Mouse (Mus musculus) kidney, adult 2 months (tissue): ENCODE results near the gene Col5a3. TPM values are rescaled to one million over a fixed set of nuclear protein-coding genes. Genes with fewer than 3 reads are reported as not detected.

Source experiments
- DNase-seq: peaks from one replicate; pipeline ENCODE4 v3.0.0; 2021
- H3K27ac ChIP-seq: fragments of 200-500 bp; 2 replicates; pipeline ENCODE4 v1.5.1; 2012; ENCODE audit warnings: low read depth, low read length, control low read depth, inconsistent platforms; ENCODE audit not compliant: insufficient read depth
- H3K27me3 ChIP-seq: fragments of 200-500 bp; replicated peaks from 2 replicates; pipeline ENCODE4 v1.6.1; 2012; ENCODE audit warnings: mild to moderate bottlenecking, moderate library complexity, low read length, inconsistent platforms; ENCODE audit not compliant: control insufficient read depth, insufficient read depth
- H3K36me3 ChIP-seq: fragments of 200-500 bp; 2 replicates; pipeline ENCODE4 v1.6.1; 2012; ENCODE audit warnings: mild to moderate bottlenecking, moderate library complexity, low read length, inconsistent platforms; ENCODE audit not compliant: control insufficient read depth, insufficient read depth
- H3K4me1 ChIP-seq: fragments of 200-500 bp; 2 replicates; pipeline ENCODE4 v1.6.1; 2011; ENCODE audit warnings: low read length; ENCODE audit not compliant: control insufficient read depth, insufficient read depth
- H3K4me3 ChIP-seq: fragments of 200-500 bp; 2 replicates; pipeline ENCODE4 v1.5.1; 2011; ENCODE audit warnings: mild to moderate bottlenecking, low read depth, low read length, control low read depth; ENCODE audit not compliant: insufficient read depth
- CTCF ChIP-seq: fragments of 200-500 bp; conservative IDR thresholded peaks from 2 replicates; pipeline ENCODE4 v1.5.1; 2011; ENCODE audit warnings: low read depth, mild to moderate bottlenecking, control low read depth, low read length, moderate library complexity, mixed read lengths; ENCODE audit not compliant: insufficient read depth, insufficient read length
- POLR2A ChIP-seq: fragments of 200-500 bp; IDR thresholded peaks from one replicate; pipeline ENCODE4 v1.6.1; 2011; ENCODE audit warnings: low read depth, low read length, control low read depth
- WGBS: fragments of 180-500 bp; shearing (Covaris S2); methylation state at CpG from one replicate; pipeline ENCODE4 v1.1.7; 2018; 5-methylcytosine and 5-hydroxymethylcytosine counted together
- polyA plus RNA-seq: library from polyadenylated mRNA; depleted of rRNA; stranded (reverse); fragments of >200 nt; gene quantifications from 2 replicates; pipeline ENCODE4 v1.2.3, GENCODE M21; 2012

Gene Col5a3
- polyA plus RNA-seq, 1 experiment, result 2.1 TPM

- Histone ChIP-seq H3K27ac (no peak overlapping the region), H3K27me3 (peaks cover 3% of the 10 kb centered on the region; the same call in 1 of the 2 replicates), H3K4me1 (0 out of 2 replicates have a peak, but pooled peaks cover 2% of the 10 kb centered on the region), H3K4me3 (no peak overlapping the region), H3K36me3 (no peaks in the 10 kb centered on the region)
- WGBS, result 5% methylated on average over 3 of the region's 3 CpGs
- TF ChIP-seq CTCF (no peak), POLR2A (no peak)
- no peak for DNase-seq
Observed at GRCm38 (mm10) chr9:20747682-20748081, 67.2 kb downstream of the Col5a3 start.

DNA sequence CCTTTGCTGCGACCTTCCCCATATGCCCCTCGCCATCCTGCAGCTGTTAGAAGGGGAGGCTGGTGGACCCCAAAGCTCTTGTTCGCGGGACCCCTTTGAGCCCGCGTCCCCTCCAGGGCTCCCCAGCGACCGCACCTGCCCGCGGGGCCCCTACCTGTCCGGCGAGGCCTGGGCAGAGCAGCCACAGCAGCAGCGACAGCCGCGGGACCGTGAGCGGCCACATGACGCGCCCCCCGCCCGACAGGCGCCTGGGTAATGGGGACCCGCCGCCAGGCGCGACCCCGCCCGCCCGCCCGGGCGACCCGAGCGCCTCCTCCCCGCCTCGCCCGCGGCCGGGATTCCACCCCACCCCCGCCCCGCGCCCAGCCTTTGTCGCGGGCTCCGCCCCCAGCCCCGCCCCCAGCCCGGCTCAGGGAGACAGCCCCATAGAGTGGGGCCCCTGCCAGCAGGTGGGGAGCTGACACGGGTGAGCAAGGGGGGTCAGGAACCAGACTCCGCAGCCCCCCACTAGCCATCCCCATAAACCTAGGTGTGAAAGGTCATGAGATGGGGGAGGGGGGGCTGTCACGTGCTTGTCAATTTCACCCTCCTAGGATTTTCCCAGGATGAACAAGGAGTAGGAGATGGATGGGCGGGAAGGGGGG lies 68.7 kb downstream of the Col5a3 start, which contains the start of gene Olfm2:
Gene Olfm2, minus strand, starts transcription at position 333 of the 644 bp plus-strand sequence.
- no peak within 1 kb of the TSS for H3K27ac ChIP-seq
- TF ChIP-seq CTCF (no peak), POLR2A (no peak)
- H3K4me3 ChIP-seq, result peak within 1 kb of the TSS; percentile 11
- 0 out of 2 replicates have a peak, but pooled peaks cover 2% of the 10 kb centered on the region for H3K4me1 ChIP-seq
- no peak for DNase-seq
- H3K27me3 ChIP-seq, result peaks cover 3% of the 10 kb centered on the region; the same call in 1 of the 2 replicates
- 1% methylated on average over 50 of the region's 50 CpGs for WGBS
- H3K36me3 ChIP-seq, result no peaks in the 10 kb centered on the region

DNA sequence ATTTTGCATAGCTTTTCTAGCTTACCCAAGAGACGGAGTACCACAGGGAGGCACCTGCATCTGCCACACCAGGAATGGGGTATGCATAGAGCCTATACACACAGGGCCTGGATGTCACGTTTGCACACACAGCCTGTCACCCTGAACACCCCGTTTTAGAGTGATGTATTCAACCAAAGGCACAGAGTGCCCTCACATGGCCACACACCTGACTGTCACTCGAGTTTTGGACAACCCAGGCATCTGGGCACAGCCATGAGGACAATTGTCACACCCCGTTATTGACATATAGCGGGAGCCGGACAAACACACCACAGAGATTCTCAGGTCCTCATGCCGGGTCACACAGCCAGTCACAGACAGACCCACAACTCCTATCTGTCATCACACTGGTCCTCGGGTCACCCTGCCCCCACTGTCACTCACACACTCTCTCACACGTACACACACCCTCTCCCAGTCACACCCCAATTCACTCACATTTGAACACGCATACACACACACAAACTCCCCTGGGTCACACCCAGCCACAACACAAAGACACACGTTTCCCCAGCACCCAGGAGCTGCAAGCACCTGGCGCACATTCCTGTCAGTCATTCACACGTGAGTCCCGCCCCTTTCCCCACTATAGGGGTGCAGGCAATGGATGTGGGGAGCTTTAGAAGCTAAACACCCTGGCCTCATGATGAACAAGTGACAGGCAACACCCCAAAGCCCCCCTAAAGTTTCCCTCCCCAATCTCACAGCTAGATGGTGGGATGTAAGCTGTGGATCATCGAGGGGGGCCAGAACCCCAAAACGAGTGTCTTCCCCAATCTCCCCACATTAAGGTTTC lies 69.5 kb downstream of the Col5a3 start:
- Histone ChIP-seq H3K36me3 (no peaks in the 10 kb centered on the region), H3K27ac (no peak overlapping the region), H3K27me3 (peaks cover 3% of the 10 kb centered on the region; the same call in 1 of the 2 replicates), H3K4me3 (peak overlapping the region; percentile 11; the same call in 1 of the 2 replicates), H3K4me1 (0 out of 2 replicates have a peak, but pooled peaks cover 2% of the 10 kb centered on the region)
- no peak for DNase-seq
- TF ChIP-seq CTCF (no peak), POLR2A (no peak)
- WGBS, result 11% methylated on average over 17 of the region's 17 CpGs

DNA sequence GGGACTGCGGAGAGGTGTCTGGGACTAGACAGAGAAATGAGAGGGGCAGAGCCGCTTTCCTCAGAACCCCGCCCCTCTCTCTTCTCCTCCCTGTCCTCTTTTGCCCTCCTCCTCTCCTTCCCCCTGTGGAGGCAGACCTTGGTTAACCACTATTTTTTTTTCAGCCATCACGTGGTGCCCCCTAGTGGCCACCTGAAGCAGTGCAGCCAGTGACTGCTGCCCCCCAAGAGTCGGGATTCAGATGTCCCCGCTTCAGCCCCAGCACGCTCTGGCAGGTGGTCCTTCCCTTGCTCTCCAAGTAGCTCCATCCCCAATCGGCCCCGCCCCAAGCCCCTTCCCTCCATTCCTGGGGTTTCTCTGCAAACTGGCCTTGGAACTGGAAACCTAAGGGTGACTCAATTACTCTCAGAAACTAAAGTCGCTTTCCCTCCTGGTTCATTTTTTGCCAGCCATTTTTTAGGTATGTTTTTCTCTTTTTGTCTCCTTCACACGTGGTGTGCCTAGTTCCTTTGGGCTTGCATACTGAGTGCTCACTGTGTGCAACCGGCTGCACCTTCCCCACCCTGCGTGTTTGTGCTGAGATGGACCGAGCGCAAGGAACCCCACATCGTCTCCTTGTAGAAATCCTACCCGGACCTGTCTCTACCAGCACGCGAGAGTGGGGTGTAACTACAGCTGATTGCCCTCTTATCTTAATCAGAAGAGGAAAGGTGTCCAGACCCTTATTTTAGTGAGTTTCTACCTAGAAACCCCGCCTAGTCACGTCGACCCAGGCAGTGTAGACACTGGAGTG lies 70.7 kb downstream of the Col5a3 start:
- no peak for DNase-seq

DNA sequence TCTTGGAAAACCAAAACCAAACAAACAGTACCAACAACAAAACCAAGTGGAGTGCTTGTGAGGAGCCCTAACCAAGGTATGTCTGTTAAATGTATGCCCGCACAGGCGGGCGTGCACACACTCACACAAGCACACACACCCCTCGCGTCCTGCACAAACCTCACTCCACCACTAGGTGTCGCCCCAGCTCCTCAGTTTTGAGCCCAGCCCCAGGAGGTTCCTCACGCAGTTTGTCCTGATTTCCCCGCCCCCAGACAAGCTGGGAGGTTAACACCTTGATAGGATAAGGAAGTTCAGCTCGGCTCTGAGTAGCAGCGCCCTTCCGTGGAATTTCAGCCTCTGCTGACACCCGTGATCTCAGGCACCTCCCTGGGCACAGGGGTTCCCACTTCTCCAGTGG lies 74.5 kb downstream of the Col5a3 start:
- 2% methylated on average over 12 of the region's 12 CpGs for WGBS
- 0 out of 2 replicates have a peak, but pooled peaks cover under 1% of the 10 kb centered on the region for H3K4me1 ChIP-seq
- H3K4me3 ChIP-seq, result no peak overlapping the region

More for the DNA sequence above, 70.7 kb downstream of the Col5a3 start:
- 20% methylated on average over 22 of the region's 22 CpGs for WGBS
- Histone ChIP-seq H3K4me1 (0 out of 2 replicates have a peak, but pooled peaks cover 2% of the 10 kb centered on the region), H3K36me3 (no peaks in the 10 kb centered on the region), H3K27ac (no peak overlapping the region), H3K27me3 (peaks cover 3% of the 10 kb centered on the region; the same call in 1 of the 2 replicates), H3K4me3 (no peak overlapping the region)
- TF ChIP-seq POLR2A (no peak), CTCF (peak; percentile 63)

DNA sequence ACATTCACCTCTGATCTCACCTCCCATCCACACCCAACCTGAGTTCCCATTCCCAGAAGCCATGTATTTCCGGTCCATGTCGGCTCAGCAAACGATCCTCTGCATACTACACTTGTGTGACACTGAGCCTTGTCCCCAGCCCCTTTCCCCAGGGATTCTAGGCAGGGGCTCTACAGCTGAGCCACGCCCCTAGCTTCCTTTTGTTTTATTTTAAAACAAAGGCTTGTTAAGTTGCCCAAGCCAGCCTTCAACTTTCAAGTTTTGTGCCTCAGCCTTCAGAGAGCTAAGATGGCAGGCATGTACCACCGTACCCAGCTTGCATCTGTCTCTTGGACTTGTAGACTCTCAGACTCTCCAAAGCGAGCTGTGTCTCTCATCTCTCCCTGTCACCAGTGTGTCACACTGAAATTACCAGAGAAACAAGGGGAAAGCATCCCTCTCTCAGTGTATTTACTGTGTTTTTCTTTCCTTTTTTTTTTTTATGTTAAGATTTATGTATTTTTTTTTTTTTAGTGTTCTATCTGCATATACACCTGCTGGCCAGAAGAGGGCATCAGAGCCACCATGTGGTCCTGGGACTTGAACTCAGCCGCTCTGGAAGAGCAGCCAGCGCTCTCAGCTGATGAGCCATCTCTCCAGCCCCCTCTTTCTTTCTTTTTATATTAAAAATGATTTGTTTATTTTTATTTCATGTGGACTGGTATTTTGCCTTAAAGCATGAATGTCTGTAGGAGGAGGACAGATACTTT lies 76.4 kb downstream of the Col5a3 start:
- Histone ChIP-seq H3K27me3 (no peaks in the 10 kb centered on the region), H3K4me3 (no peak overlapping the region), H3K27ac (no peak overlapping the region), H3K36me3 (no peaks in the 10 kb centered on the region), H3K4me1 (no peaks in the 10 kb centered on the region)
- no peak for DNase-seq
- WGBS, result 41% methylated on average over 8 of the region's 8 CpGs
- TF ChIP-seq POLR2A (no peak), CTCF (peak; percentile 61)

More for the DNA sequence above, 74.5 kb downstream of the Col5a3 start:
- DNase-seq, result peak; percentile 87
- Histone ChIP-seq H3K27me3 (no peaks in the 10 kb centered on the region), H3K36me3 (no peaks in the 10 kb centered on the region), H3K27ac (no peak overlapping the region)
- TF ChIP-seq CTCF (peak; percentile 97), POLR2A (no peak)
